Comparison of ENCODE assay signal across 7 mouse cellular contexts in genomic region chr7:16325920-16326606, GRCm38 (mm10). TPM values are rescaled to one million over a fixed set of nuclear protein-coding genes. Genes with fewer than 3 reads are reported as not detected.
A peak's percentile ranks its signal among the peaks of the same experiment; 100 is the strongest.
DNase-seq lines count a peak whose midpoint lies in the region; ATAC-seq lines count a peak whose summit lies in the region.

No protein-coding gene starts in this region.

- H3K4me2 ChIP-seq in forebrain, embryonic 11.5 days (ENCODE audit: low read depth, low read length, severe bottlenecking), result no peak overlapping the region

- H3K27ac ChIP-seq in forebrain, embryonic 11.5 days (ENCODE audit: low read depth, low read length), result no peak overlapping the region

- peak; percentile 92 for DNase-seq in NIH3T3 (ENCODE audit: low read depth)
- DNase-seq in c-Kit-negative CD71-positive TER-119-positive erythroid progenitor cells, embryonic 14.5 days (ENCODE audit: low read depth, low spot score), result peak; percentile 71
- peak; percentile 71 for DNase-seq in forebrain, embryonic 11.5 days (ENCODE audit: low spot score)
- peak; percentile 52 for DNase-seq in heart, postnatal 25 days (ENCODE audit: low spot score)
- peak; percentile 68 to 77 for DNase-seq in kidney, postnatal 4 days
- peak; percentile 78 for DNase-seq in lung, postnatal 4 days
- DNase-seq in retina, postnatal 7 days (ENCODE audit: low read depth, low spot score), result peak; percentile 75

- H3K9ac ChIP-seq in forebrain, embryonic 11.5 days (ENCODE audit: low read length), result no peak overlapping the region

- peaks cover 2% of the 10 kb centered on the region; the same call in 1 of the 2 replicates for H3K4me1 ChIP-seq in forebrain, embryonic 11.5 days (replicated peaks; ENCODE audit: control insufficient read depth, insufficient read depth, low read length)

- H3K9me3 ChIP-seq in forebrain, embryonic 11.5 days (ENCODE audit: control insufficient read depth, low read length), result no peaks in the 10 kb centered on the region

- H3K27me3 ChIP-seq in forebrain, embryonic 11.5 days (ENCODE audit: control insufficient read depth, insufficient read depth, low read length), result no peaks in the 10 kb centered on the region

- H3K36me3 ChIP-seq in forebrain, embryonic 11.5 days (ENCODE audit: control insufficient read depth, insufficient read depth, low read length), result peaks cover 7% of the 10 kb centered on the region; the same call in 1 of the 2 replicates

- intact Hi-C loops in heart, postnatal 25 days (cut with DNase I), result loop anchor here (1.0 kb wide), 1 partner anchor 32 kb away; no protein-coding TSS in a partner anchor

- H3K4me3 ChIP-seq in forebrain, embryonic 11.5 days (ENCODE audit: low read depth, low read length), result no peak overlapping the region

- ATAC-seq in forebrain, embryonic 11.5 days (replicated peaks; ENCODE audit: low FRiP score), result peak; percentile 56; the same call in 1 of the 2 replicates

- 38% methylated on average over 8 of the region's 8 CpGs for WGBS in forebrain, embryonic 11.5 days

RNA-seq across cellular contexts. Expression of gene Bbc3, which starts 17.9 kb away (rescaled TPM):
- 8.0 and 11.5 TPM in 2 replicates for polyA plus RNA-seq in forebrain, embryonic 11.5 days (2014; fragmentation: Nextera tagmentation; extraction: Ambion mirVana)
- 1 to 10 TPM; 3.7 to 4.7 TPM for total RNA-seq in heart, postnatal 25 days (2021)

RNA-seq across cellular contexts. Expression of gene Ccdc9, which starts 39.5 kb away (rescaled TPM):
- polyA plus RNA-seq in forebrain, embryonic 11.5 days (2014; fragmentation: Nextera tagmentation; extraction: Ambion mirVana), result 22.3 and 32.2 TPM in 2 replicates
- total RNA-seq in heart, postnatal 25 days (2021), result 10 to 100 TPM; 30.7 to 35.3 TPM

RNA-seq across cellular contexts. Expression of gene Inafm1, which starts 52.6 kb away (rescaled TPM):
- 10.9 and 11.6 TPM in 2 replicates for polyA plus RNA-seq in forebrain, embryonic 11.5 days (2014; fragmentation: Nextera tagmentation; extraction: Ambion mirVana)
- 10 to 100 TPM; 13.7 to 15.0 TPM for total RNA-seq in heart, postnatal 25 days (2021)
